Mouse (Mus musculus) lung, adult 2 months (tissue): Measurements from ENCODE around the gene Rnaset2b. TPM values are rescaled to one million over a fixed set of nuclear protein-coding genes. Genes with fewer than 3 reads are reported as not detected.
"Not testable (repeated sequence)": the region's sequence is repeated elsewhere in the genome, so short reads cannot be mapped to it uniquely, and the experiment has no call there.

Experiments used
- DNase-seq: peaks from one replicate; pipeline ENCODE4 v3.0.0; 2022
- H3K4me1 ChIP-seq: fragments of 200-500 bp; 2 replicates; pipeline ENCODE4 v1.6.1; 2011; ENCODE audit warnings: low read length; ENCODE audit not compliant: control insufficient read depth, insufficient read depth
- H3K4me3 ChIP-seq: fragments of 200-500 bp; replicated peaks from 2 replicates; pipeline ENCODE3; 2011; ENCODE audit warnings: low read depth, mild to moderate bottlenecking, control low read depth, low read length; ENCODE audit errors: extremely low read depth
- whole genome bisulfite sequencing: fragments of 180-500 bp; shearing (Covaris S2); methylation state at CpG from one replicate; pipeline ENCODE4 v1.1.7; 2018; 5-methylcytosine and 5-hydroxymethylcytosine counted together
- polyA plus RNA-seq: library from polyadenylated mRNA; depleted of rRNA; stranded (reverse); fragments of >200 nt; gene quantifications from 2 replicates; pipeline ENCODE4 v1.2.3, GENCODE M21; 2012; rRNA removed

Rnaset2b gene
- polyA plus RNA-seq, 1 experiment = 172 TPM

DNA sequence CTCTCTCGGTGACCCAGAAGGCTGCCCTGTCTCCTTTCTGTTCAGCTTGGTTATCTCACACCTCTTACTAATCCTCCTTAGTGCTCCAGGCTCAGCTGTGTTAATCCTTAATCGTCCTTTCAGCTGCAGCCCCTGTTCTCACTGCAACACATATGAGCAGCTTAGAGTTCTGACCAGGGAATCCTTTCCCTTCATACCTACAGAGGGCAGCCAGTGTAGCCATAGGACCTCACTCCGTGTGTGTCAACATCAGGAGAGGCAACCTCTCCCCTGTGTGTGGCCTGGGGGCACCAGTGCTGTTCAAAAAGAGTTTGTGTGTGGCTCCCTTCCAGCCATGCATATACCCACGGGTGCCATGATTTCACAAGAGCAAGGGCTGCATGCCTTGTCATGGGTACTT is 35.2 kb downstream of the Rnaset2b start:
- WGBS = 53% methylated on average over 3 of the region's 4 CpGs
- H3K4me3 ChIP-seq, H3K4me1 ChIP-seq, DNase-seq: not testable (repeated sequence)

DNA sequence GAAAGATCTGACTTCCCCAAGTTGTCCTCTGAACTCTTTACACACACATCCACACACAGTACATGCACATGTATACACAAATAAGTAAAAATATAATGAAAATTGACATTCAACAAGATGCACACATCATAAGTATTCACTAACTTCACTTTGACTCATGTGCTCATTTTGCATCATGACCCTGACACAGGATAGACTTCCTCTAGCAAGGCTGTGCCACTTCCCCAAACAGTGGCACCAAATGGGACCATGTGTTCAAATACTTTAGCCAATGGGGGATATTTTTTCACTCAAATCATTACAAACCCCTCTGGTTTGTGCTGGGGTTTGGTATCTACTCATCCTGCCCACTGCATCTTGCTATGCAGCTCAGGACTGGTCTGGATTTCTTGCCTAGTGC is 38.5 kb downstream of the Rnaset2b start:
- H3K4me3 ChIP-seq, DNase-seq, H3K4me1 ChIP-seq: not testable (repeated sequence)

DNA sequence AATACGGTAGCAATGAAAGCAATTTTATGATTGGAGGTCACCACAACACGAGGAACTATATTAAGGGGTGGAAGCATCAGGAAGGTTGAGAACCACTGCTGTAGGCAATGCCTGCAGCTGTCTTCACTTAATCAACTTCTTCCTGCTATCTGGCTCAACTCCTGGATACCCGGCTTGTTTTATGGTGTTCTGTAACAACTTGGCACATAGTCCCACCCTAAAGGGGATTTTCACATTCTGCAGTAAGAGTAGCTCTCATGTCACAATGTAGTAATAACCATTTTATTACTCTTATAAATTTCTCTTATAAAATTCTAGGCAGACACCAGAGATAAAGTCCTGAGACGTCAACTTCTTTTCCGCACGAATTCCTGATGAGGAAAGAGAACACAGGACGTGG is 39.0 kb downstream of the Rnaset2b start:
- no CpG with 5 or more reads among the region's 7 CpGs for WGBS
- DNase-seq, H3K4me3 ChIP-seq, H3K4me1 ChIP-seq: not testable (repeated sequence)

DNA sequence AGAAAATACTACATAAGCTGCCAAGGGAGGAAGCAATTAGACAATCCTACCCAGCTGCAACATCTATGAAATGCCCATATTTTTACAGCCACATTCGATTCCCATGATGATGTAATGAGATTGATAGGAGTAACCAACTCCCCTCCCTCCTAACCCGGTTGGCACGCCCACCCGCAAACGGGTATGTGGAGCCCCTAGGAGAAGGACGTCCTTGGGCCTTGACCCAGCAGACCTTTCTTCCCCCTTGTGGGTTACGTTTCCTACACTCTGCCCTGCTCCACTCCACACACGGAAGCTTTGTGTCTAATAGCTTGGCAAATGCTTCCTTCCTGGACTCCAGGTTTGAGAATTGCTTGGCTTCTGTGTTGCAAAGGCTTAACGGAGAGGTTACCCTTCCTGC is 39.5 kb downstream of the Rnaset2b start:
- WGBS = 28% methylated on average over 6 of the region's 9 CpGs
- not testable (repeated sequence) for H3K4me3 ChIP-seq, DNase-seq, H3K4me1 ChIP-seq

DNA sequence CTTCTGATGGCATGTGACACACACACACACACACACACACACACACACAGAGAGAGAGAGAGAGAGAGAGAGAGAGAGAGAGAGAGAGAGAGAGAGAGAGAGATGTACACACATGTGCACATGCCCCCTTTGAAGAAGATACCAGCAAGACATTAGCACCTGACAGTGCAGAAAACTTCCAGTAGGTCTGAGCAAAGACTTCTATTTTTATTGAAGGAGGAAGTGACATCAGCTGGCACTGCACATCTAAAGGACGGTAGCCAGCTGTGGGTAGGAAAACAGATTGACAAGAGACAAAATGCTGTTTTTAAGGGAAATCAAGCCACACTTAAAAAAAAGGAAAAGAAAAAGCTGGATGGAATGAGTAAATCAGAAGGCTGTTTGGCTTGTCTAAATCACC is 43.8 kb downstream of the Rnaset2b start:
- not testable (repeated sequence) for H3K4me1 ChIP-seq, H3K4me3 ChIP-seq, DNase-seq
- no CpG with 5 or more reads among the region's 1 CpGs for WGBS

DNA sequence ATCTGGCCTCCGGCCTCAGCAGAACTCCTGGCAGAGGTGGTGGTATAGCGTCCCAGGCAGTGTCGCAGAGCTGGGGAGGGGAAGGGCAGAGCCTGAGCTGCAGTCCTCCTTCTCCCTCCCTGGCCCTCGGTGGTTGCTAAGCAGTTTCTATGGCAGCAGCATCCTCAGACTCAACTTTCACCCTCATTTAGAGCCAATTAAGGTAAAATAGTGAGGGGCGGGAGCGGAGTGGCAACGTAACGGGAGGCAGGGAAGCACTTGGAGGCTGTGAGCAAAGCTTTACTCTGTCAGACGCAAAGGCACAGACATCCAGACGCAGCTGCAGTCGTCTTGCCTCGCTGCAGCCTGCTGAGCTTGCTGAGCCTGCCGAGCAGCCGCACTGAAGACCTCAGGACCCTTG is 54.8 kb downstream of the Rnaset2b start, which contains the start of gene Gm1604a:
Gene Gm1604a (plus strand): TSS at position 312 of the 400 bp plus-strand sequence.
- not testable (repeated sequence) for H3K4me1 ChIP-seq, DNase-seq, H3K4me3 ChIP-seq
- WGBS = 14% methylated on average over 7 of the region's 14 CpGs

DNA sequence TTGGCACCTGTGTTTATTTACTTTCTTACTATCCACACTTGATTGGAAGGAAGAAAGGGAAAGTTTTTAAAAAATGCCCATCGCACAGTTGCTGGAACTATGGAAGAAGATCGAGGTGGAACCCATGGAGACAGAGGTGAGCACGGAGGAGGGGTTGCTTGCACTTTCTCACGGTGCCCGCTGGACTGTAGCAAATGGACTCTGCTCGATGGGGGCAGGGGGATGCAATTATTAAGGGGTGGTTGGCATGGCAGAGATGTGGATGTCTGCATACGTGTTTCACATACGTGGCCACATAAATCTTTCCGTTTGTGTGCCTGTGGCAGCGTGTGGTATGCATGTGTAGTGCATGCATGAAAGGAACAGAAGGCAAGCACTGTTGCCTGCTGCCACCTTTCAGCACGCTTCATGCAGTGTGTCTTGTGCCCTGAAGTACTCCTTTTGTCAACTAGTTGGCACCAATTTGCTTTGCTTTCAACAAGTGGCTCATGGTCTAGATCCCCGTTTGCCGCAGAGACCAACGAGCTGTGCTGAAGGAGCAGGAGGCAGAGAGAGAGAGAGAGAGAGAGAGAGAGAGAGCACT is 55.4 kb downstream of the Rnaset2b start:
- not testable (repeated sequence) for H3K4me3 ChIP-seq, DNase-seq, H3K4me1 ChIP-seq
- 36% methylated on average over 3 of the region's 14 CpGs for WGBS

DNA sequence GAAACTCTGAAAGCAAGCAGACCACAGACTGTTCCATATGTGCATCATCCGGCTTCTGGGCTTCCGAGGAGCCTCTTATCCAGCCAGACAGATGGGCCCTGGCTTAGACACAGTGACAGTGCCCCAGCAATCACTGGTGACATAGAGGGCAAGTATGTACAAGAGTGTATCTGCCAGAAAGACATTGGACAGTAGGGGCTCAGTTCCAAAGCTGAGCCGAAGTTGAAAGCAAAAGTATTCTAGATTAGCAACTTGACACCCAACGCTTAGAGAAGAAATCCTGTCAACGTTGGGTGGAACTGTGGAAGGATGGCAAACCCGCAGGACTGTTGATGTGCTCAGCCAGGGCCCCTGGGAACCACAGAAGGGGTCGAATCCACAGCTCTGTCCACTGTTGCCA is 59.8 kb downstream of the Rnaset2b start:
- WGBS = 43% methylated on average over 5 of the region's 7 CpGs
- H3K4me1 ChIP-seq, H3K4me3 ChIP-seq, DNase-seq: not testable (repeated sequence)

DNA sequence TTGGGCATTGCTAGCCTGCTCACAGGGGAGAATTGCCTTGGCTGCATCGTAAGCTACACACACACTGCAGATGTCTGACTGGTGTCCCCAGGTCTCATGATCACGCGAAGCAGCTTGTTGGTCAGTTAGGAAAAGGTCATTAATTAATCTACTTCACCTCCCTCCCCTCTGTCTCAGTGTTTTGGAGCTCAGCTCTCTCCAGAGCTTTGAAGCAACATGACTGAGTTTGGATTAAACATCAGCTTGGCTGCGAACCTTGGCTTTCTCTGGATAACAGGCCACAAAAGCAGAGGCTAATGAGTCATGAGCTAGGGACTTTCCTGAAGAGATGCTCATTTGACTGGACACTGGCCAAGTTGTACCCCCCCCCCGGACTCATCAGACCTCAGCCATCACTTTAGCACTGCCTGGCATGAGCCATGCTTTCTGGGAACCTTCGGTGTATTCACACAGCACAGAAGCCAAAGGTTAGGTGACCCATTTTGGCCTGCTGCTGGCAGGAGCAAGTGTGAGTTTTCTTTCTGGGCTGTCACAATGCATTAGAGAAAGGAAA is 60.3 kb downstream of the Rnaset2b start:
- 46% methylated on average over 3 of the region's 6 CpGs for WGBS
- not testable (repeated sequence) for DNase-seq

DNA sequence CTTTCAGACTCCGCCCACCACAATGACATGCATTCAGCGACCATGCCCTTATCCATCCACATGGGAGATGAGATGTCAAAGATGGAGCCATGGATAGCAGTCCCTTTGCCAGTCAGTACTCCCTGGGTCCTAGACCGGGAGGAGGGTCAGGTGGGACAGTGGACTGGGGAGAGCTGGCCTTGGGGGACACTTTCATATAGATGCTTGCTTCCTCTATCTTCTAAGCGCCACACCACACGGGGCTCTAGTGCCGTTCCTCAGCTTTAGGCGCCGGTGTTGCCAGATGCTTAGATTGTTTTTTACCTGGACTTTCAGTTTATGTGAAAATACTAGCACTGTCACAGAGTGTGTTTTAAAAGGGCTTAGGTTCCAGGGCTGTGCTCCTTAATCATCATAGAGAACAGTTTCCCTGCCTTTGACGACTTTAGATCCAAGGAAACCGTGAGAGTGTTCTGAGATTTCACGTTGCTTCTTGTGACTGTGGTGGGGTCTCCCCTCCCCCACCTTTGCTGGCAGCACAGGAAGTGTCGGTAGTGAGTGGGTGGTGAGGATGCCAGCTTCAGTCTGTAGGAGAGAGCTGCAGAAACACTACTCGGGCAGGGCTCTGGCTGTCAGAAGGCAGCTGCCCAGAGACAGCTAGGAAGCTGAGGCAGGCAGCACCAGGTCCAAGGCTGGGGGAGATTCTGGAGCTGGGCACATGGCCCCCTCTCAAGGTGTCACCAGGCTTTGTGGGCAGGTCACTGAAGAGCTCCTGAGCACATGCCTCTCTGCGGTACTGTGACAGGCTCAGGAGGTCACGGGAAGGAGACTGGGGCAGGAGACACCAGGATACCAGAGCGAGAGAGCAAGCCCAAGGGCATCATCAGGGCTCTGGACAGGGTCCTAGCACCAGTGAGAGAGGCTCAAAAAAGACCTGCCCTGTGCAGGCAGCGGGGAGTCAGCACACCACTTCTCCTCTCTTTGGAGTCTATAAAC is 63.0 kb downstream of the Rnaset2b start:
- not testable (repeated sequence) for DNase-seq, H3K4me1 ChIP-seq, H3K4me3 ChIP-seq
- 55% methylated on average over 3 of the region's 17 CpGs for WGBS

More for the DNA sequence above, 60.3 kb downstream of the Rnaset2b start:
- H3K4me3 ChIP-seq, H3K4me1 ChIP-seq: not testable (repeated sequence)

Other genes starting within 250 kb of the Rnaset2b start
- gene Ezr, start 187.8 kb upstream of the Rnaset2b start, polyA plus RNA-seq = 79.3 and 84.0 TPM in 2 replicates
- 25.7 and 29.1 TPM in 2 replicates for gene Rsph3b, start 22.0 kb upstream of the Rnaset2b start, polyA plus RNA-seq
- 10.1 and 13.1 TPM in 2 replicates for gene Tagap1, start 9.5 kb upstream of the Rnaset2b start, polyA plus RNA-seq
- gene Gm49721, start 8.3 kb downstream of the Rnaset2b start, polyA plus RNA-seq = 0.47 TPM in 1 of 2 replicates, not detected in the other
- not detected in 2 replicates for gene Gm1604a, start 54.9 kb downstream of the Rnaset2b start, polyA plus RNA-seq
- gene Rps6ka2, start 199.5 kb downstream of the Rnaset2b start, polyA plus RNA-seq = 20.1 and 24.7 TPM in 2 replicates